Mouse (Mus musculus) intestine, postnatal 0 days (tissue): Measurements from ENCODE around the gene Ugt1a9. TPM values are rescaled to one million over a fixed set of nuclear protein-coding genes. Genes with fewer than 3 reads are reported as not detected.
"Not testable (repeated sequence)": the region's sequence is repeated elsewhere in the genome, so short reads cannot be mapped to it uniquely, and the experiment has no call there.

Experiments
- ATAC-seq: fragments of 200-750 bp; cut with Nextera tagmentation; 2 replicates; pipeline ENCODE4 v1.8.0; 2017; ENCODE audit warnings: mild to moderate bottlenecking, moderate TSS enrichment, moderate library complexity
- H3K27ac ChIP-seq: fragments of 300-500 bp; sonication (generic); 2 replicates; pipeline ENCODE4 v1.5.1; 2014; ENCODE audit warnings: mild to moderate bottlenecking, low read depth, low read length, moderate library complexity
- H3K27me3 ChIP-seq: fragments of 300-500 bp; sonication (generic); replicated peaks from 2 replicates; pipeline ENCODE4 v1.6.1; 2014; ENCODE audit warnings: low read length, mixed read lengths; ENCODE audit not compliant: control insufficient read depth, insufficient read depth
- H3K36me3 ChIP-seq: fragments of 300-500 bp; sonication (generic); 2 replicates; pipeline ENCODE4 v1.6.1; 2014; ENCODE audit warnings: mild to moderate bottlenecking, moderate library complexity; ENCODE audit not compliant: control insufficient read depth, insufficient read depth
- H3K4me1 ChIP-seq: fragments of 300-500 bp; sonication (generic); replicated peaks from 2 replicates; pipeline ENCODE4 v1.6.1; 2014; ENCODE audit warnings: antibody characterized with exemption, low read length, mixed read lengths; ENCODE audit not compliant: control insufficient read depth, insufficient read depth
- H3K4me2 ChIP-seq: fragments of 300-500 bp; sonication (generic); replicated peaks from 2 replicates; pipeline ENCODE4 v1.6.1; 2014; ENCODE audit warnings: low read depth, mild to moderate bottlenecking, moderate library complexity
- H3K4me3 ChIP-seq: fragments of 300-500 bp; sonication (generic); 2 replicates; pipeline ENCODE4 v1.5.1; 2014; ENCODE audit warnings: low read depth, low read length
- H3K9ac ChIP-seq: fragments of 300-500 bp; sonication (generic); 2 replicates; pipeline ENCODE4 v1.6.1; 2014; ENCODE audit warnings: mild to moderate bottlenecking, low read depth, low read length
- H3K9me3 ChIP-seq: fragments of 300-500 bp; sonication (generic); 2 replicates; pipeline ENCODE4 v1.6.1; 2016; ENCODE audit warnings: mixed run types; ENCODE audit not compliant: control insufficient read depth
- CTCF ChIP-seq: sonication (generic); IDR thresholded peaks from 2 replicates; pipeline ENCODE4 v1.5.1; 2016; ENCODE audit warnings: low read depth, mild to moderate bottlenecking, control low read depth, antibody characterized with exemption, moderate library complexity
- WGBS: fragments of 180-500 bp; shearing (Covaris S2); extraction: QIAGEN DNeasy Blood & Tissue Kit; methylation state at CpG from one replicate; pipeline ENCODE4 v1.1.7; 2014; 5-methylcytosine and 5-hydroxymethylcytosine counted together
- polyA plus RNA-seq: library from polyadenylated mRNA; unstranded; fragments of >200 nt; fragmentation: Nextera tagmentation; extraction: Ambion mirVana; gene quantifications from 2 replicates; pipeline ENCODE4 v1.2.1, GENCODE M21; 2015

The Ugt1a9 gene
- polyA plus RNA-seq, 1 experiment from 2014 or later: 38.4 TPM

DNA sequence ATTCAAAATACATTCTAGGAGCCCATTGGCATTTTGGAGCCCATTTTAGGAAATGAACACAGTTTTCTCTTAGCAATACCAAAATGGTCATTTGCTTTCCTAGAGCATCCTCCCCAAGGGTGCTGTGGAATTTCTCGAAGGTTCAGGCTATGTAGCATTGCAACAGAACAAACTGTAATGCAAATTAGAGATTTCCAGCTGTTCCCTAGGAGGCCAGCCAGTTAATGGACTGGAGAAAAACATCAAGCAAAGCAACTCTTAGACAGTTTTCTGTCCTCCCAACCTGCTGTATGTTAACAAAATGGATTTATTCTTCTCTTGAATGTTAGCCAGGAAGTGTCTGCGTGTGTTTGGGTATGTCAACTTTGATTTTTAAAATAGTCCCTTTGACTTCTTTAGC, 66.0 kb downstream of the Ugt1a9 start:
- Histone ChIP-seq H3K27me3 (no peaks in the 10 kb centered on the region), H3K9ac (no peak overlapping the region), H3K9me3 (no peaks in the 10 kb centered on the region), H3K4me3 (no peak overlapping the region), H3K4me1 (peaks cover 5% of the 10 kb centered on the region; the same call in 1 of the 2 replicates), H3K4me2 (no peak overlapping the region), H3K27ac (no peak overlapping the region), H3K36me3 (no peaks in the 10 kb centered on the region)
- WGBS: 75% methylated on average over 2 of the region's 2 CpGs
- no peak for ATAC-seq
- TF ChIP-seq CTCF: no peak

DNA sequence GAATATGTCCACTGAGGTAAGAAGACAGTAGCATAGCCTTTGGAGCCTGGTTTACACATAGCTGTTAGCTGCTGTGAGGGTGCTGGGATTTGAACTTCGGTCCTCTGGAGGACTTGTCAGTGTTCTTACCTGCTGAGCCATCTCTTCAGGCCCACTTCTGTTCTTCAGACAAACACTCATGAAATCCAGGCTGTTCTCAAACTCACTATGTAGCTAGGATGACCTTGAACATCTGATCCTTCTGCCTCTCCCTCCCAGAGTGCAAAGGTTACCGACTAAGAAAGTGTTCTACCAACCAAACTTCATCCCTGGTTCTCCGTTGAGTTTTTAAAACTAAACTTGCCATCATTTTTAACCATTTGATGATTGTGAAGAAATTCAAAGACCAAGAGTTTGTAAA, 66.7 kb downstream of the Ugt1a9 start:
- 59% methylated on average over 3 of the region's 3 CpGs for WGBS
- no peaks in the 10 kb centered on the region for H3K27me3 ChIP-seq
- H3K36me3 ChIP-seq: no peaks in the 10 kb centered on the region
- H3K4me1 ChIP-seq: peaks cover 5% of the 10 kb centered on the region; the same call in 1 of the 2 replicates
- no peak overlapping the region for H3K9ac ChIP-seq
- TF ChIP-seq CTCF: no peak
- no peaks in the 10 kb centered on the region for H3K9me3 ChIP-seq
- no peak overlapping the region for H3K4me3 ChIP-seq
- no peak for ATAC-seq
- H3K27ac ChIP-seq: no peak overlapping the region
- H3K4me2 ChIP-seq: no peak overlapping the region

- no peak overlapping the region for H3K9ac ChIP-seq
Observed at GRCm38 (mm10) chr1:88138145-88138544, 67.5 kb downstream of the Ugt1a9 start.

GRCm38 (mm10) chr1:88140492-88140891, 69.9 kb downstream of the Ugt1a9 start:
- H3K4me2 ChIP-seq, H3K4me3 ChIP-seq, H3K27ac ChIP-seq, H3K36me3 ChIP-seq, H3K27me3 ChIP-seq, H3K4me1 ChIP-seq, H3K9ac ChIP-seq, H3K9me3 ChIP-seq: not testable (repeated sequence)
- 29% methylated on average over 1 of the region's 1 CpGs for WGBS
- ATAC-seq: peak; percentile 72

More at GRCm38 (mm10) chr1:88138145-88138544, 67.5 kb downstream of the Ugt1a9 start:
- TF ChIP-seq CTCF: no peak
- Histone ChIP-seq H3K4me3 (no peak overlapping the region), H3K27ac (no peak overlapping the region), H3K4me2 (no peak overlapping the region), H3K27me3 (no peaks in the 10 kb centered on the region), H3K4me1 (peaks cover 5% of the 10 kb centered on the region; the same call in 1 of the 2 replicates), H3K36me3 (no peaks in the 10 kb centered on the region), H3K9me3 (no peaks in the 10 kb centered on the region)
- WGBS: 41% methylated on average over 1 of the region's 1 CpGs
- no peak for ATAC-seq

- ATAC-seq: peak; percentile 41; the same call in 1 of the 2 replicates
- not testable (repeated sequence) for H3K4me3 ChIP-seq, H3K9ac ChIP-seq, H3K4me2 ChIP-seq, H3K4me1 ChIP-seq, H3K27me3 ChIP-seq, H3K36me3 ChIP-seq, H3K9me3 ChIP-seq, H3K27ac ChIP-seq
- WGBS: 6% methylated on average over 5 of the region's 5 CpGs
- TF ChIP-seq CTCF: peak; percentile 68
Observed at GRCm38 (mm10) chr1:88143966-88144675, 73.5 kb downstream of the Ugt1a9 start.

GRCm38 (mm10) chr1:88145278-88145677, 74.7 kb downstream of the Ugt1a9 start:
- not testable (repeated sequence) for H3K27me3 ChIP-seq, ATAC-seq, H3K4me1 ChIP-seq, H3K9ac ChIP-seq, H3K4me2 ChIP-seq, H3K9me3 ChIP-seq, H3K4me3 ChIP-seq, H3K36me3 ChIP-seq, H3K27ac ChIP-seq
- TF ChIP-seq CTCF: peak; percentile 65
- 55% methylated on average over 2 of the region's 2 CpGs for WGBS
